Mouse (Mus musculus) cerebellum, adult 11 months (tissue): ENCODE results near the gene Casp4.

ENCODE experiments used
- DNase-seq: peaks from one replicate; pipeline ENCODE4 v3.0.0; 2022

The Casp4 gene

DNA sequence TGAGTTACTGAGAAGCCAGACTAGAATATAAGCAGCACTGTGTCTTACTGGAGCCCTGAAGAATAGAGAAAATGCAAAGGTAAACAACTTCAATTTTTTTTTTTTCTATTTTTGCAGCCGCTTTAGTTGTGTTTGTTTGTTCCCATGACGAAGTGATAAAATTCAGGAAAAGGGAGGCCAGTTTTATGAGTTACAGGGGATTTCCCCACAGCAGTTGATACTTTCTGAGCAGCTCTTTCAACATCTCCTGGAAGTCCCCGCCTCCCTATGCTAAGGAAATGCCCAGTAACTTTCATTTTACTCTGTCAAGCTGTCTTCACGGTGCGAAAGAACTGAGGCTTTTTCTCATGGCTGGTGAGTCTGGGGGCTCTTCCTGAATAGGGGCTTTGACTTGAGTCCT, at the start of gene Casp4:
TSS of gene Casp4 (plus strand) at position 268 of the 400 bp plus-strand sequence.
- DNase-seq: no peak

GRCm38 (mm10) chr9:5263951-5264475, 44.6 kb upstream of the Casp4 start:
- DNase-seq: no peak

DNA sequence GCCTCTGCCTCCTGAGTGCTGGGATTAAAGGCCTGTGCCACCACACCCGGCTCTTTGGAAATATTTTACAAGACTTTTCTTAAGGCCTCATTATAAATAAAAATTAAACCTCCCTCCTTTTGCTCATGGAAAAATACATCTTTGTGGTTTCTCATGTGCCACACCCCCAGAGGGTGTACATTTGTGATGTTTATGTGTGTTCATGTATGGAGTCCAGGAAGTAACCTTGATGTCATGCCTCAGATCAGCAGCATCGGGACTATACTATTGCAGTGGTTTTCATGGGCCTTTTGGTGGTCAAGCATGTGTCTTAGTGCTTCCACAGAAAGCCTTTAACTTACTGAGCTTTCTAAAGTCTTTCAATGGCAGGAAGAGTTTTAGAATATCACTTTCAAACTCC, 38.4 kb upstream of the Casp4 start:
- no peak for DNase-seq

- no peak for DNase-seq
Observed at GRCm38 (mm10) chr9:5270884-5271283, 37.7 kb upstream of the Casp4 start.

- DNase-seq: no peak
Observed at GRCm38 (mm10) chr9:5271334-5271845, 37.2 kb upstream of the Casp4 start.

DNA sequence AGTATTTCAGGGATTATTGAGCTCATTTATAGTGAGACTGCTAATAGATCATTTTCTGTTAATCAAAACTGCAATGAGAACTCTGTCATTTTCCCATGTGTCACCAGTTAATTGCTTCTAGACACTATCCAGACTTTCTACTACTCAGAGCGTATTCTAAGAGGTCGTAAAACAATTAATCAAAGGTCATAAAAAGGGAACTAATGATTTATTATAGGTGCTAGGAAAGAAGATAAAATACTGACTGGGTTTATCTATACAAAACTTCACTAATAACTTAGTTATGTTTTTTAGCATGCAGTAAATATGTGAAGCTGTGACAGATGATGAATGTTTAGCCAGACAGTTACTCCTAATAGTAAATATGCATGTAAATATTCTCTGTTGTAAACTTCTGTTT, 22.6 kb upstream of the Casp4 start:
- DNase-seq: no peak

- DNase-seq: no peak
Observed at GRCm38 (mm10) chr9:5286597-5286996, 22.0 kb upstream of the Casp4 start.

DNA sequence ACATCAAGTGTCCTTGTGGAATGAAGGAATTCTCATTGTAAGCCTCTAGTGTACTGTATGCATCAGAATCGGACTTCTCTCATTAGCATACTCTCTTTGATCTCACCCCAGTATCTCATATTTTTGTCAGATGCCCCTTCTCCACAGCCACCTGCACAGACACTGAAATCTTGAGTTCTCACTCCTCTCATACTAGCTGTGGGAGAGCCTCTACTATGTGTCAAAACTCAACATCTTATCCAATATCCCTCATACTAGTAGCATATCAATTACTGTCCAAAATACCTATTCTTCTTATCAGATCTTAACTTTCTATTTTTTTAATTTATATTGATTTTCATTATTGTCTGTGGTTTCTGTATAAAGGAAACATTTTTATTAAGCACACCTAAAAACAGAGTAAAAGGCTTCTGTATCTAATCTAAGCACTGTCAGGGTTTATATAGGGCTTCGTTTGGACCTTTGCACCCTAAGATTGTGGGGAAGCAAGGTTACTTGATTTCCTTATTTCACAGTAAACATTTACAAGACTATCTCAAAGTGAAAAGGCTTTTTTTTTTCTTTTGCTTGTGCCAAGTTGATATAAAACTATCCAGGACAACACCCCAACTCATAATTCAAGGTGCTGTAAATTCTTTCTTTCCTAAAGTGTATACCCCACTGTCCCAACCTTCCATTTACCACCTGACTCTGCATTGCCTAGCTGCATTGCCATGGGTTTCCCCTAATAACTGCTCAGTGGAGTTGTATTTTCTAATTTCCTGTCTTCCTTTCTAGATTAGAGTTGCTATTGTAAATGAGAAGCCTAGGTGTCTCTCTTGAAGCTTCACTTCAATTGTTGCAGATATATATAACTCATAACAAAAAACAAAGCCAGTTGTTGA, 12.0 kb upstream of the Casp4 start:
- DNase-seq: no peak

- no peak for DNase-seq
Observed at GRCm38 (mm10) chr9:5298329-5299131, 10.1 kb upstream of the Casp4 start, which contains the start of gene Casp1. Casp1 (plus strand) TSS chr9:5298517.

GRCm38 (mm10) chr9:5299132-5299381, 9.6 kb upstream of the Casp4 start:
- no peak for DNase-seq

- DNase-seq: no peak
Observed at GRCm38 (mm10) chr9:5310112-5310511, 1.5 kb downstream of the Casp4 start.

DNA sequence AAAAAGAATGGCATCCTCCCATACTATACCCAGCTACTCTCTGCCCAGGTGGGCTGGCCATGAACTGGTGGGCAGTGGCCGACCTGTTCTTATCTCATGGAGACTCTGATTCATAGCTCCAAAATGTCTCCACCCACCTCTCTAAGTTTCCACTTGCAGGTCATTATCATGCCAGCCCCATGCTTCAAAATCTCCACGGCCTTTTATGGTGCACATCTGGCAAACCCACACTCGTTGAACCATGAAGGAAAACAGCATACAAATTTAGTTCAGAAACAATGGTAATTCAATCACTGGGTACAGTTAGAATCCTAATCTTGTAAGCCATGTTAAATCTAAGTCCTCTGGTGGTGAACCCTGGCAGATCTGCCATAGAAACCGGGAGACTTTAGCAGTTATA, 2.8 kb downstream of the Casp4 start:
- DNase-seq: no peak

GRCm38 (mm10) chr9:5328204-5328603, 19.6 kb downstream of the Casp4 start:
- no peak for DNase-seq

DNA sequence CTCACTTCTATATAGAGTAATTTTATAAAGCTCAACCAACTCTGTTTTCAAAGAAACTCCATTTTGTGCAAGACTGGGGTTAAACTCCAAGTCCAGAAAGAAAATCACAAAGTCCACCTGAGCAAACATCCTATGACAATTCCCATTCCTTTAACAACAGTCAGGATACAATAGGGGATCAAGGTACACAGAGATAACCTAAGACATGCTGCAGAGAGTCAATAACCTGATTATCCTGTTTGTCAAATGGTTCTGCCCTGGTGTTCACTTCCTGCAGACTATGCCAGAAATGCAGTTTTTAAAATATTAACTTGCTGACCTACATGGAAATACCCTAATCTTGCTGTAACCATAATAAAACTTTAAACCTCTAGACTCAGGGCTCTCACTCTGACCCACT, 23.8 kb downstream of the Casp4 start:
- no peak for DNase-seq

GRCm38 (mm10) chr9:5333422-5333821, 24.8 kb downstream of the Casp4 start:
- no peak for DNase-seq

- DNase-seq: no peak
Observed at GRCm38 (mm10) chr9:5343092-5343491, 34.5 kb downstream of the Casp4 start.

DNA sequence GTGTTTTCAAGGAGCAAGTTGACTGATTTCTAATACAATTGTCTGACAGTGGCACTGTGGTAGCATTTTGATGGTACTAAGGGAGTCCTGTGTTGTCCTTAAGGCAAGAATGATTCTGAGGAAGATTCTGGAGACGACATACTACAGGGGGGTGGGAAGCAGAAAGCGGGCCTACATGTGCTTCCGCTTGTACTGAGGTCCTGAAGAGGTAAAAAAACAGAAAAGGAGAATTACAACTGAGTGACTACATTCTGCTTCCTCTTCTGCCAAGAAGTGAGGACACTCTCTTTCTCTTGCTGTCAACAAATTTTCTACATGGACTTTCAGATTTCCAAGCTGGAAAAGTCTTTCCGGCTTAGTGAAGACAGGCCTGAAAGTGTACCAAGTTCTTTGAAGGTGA, 35.5 kb downstream of the Casp4 start:
- DNase-seq: no peak

GRCm38 (mm10) chr9:5345291-5345898, 36.8 kb downstream of the Casp4 start, which contains the start of gene Casp12:
Casp12 (plus strand) TSS chr9:5345430.
- no peak for DNase-seq

- no peak for DNase-seq
Observed at GRCm38 (mm10) chr9:5347381-5347780, 38.8 kb downstream of the Casp4 start.

DNA sequence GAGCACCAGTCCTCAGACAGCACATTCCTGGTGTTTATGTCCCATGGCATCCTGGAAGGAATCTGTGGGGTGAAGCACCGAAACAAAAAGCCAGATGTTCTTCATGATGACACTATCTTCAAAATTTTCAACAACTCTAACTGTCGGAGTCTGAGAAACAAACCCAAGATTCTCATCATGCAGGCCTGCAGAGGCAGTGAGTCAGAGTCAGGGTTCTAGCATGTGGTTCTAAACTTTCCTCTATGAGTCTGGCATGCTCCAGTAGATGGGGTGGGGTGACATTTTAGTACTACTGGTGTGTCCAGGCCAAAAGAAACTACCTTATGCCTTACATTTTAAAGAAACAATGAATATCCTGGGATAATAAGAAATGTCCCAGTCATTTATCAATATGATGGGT, 45.0 kb downstream of the Casp4 start:
- no peak for DNase-seq

DNA sequence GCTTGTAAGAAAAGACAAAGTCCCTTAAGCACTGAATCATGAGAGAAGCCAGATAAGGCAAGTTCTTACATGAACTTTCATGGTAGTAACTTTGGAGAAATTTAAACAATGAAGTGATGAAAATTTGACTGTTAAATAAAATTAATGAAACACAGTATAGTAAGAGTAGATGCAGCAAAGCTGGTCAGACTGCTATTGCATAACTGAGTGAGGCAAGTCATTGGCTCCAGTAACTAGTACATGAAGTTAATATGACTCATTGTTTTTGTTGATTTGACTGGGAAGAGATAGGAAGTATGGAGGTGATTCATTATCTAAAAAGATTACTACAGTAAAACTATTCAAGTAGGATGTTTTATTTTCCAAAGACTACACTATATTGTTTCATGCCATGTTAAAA, 48.2 kb downstream of the Casp4 start:
- DNase-seq: no peak
